Mouse (Mus musculus) midbrain, embryonic 12.5 days (tissue): ENCODE measurements around the gene Rtbdn. TPM values are rescaled to one million over a fixed set of nuclear protein-coding genes. Genes with fewer than 3 reads are reported as not detected.

Source experiments
- microRNA-seq: library from miRNA; unstranded; fragments of <30 nt; microRNA quantifications from one replicate; pipeline ENCODE4, GENCODE M21; 2017
- polyA plus RNA-seq: library from polyadenylated mRNA; unstranded; fragments of >200 nt; fragmentation: Nextera tagmentation; extraction: Ambion mirVana; gene quantifications from 2 replicates; pipeline ENCODE4 v1.2.1, GENCODE M21; 2016

Rtbdn gene
- polyA plus RNA-seq, 1 experiment from 2014 or later: 1.3 TPM

Small RNAs within 50 kb of the gene (microRNA-seq; reads per million reads assigned to microRNA genes)
- gene Gm24197: not detected

Other genes with a start within 250 kb of the Rtbdn start
- gene Lyl1, start 245.5 kb upstream of the Rtbdn start, polyA plus RNA-seq: 3.5 and 5.6 TPM in 2 replicates
- gene G430095P16Rik, start 224.0 kb upstream of the Rtbdn start, polyA plus RNA-seq: 2.0 and 2.4 TPM in 2 replicates
- 6.6 and 8.5 TPM in 2 replicates for gene Nfix, start 146.6 kb upstream of the Rtbdn start, polyA plus RNA-seq
- gene Dand5, start 124.2 kb upstream of the Rtbdn start, polyA plus RNA-seq: 5.0 and 6.1 TPM in 2 replicates
- 36.1 and 36.6 TPM in 2 replicates for gene Gadd45gip1, start 115.5 kb upstream of the Rtbdn start, polyA plus RNA-seq
- 104 and 110 TPM in 2 replicates for gene Rad23a, start 106.3 kb upstream of the Rtbdn start, polyA plus RNA-seq
- 640 and 681 TPM in 2 replicates for gene Calr, start 100.1 kb upstream of the Rtbdn start, polyA plus RNA-seq
- 105 and 113 TPM in 2 replicates for gene Farsa, start 90.0 kb upstream of the Rtbdn start, polyA plus RNA-seq
- 42.1 and 44.9 TPM in 2 replicates for gene Syce2, start 74.9 kb upstream of the Rtbdn start, polyA plus RNA-seq
- 33.1 and 33.9 TPM in 2 replicates for gene Gcdh, start 53.1 kb upstream of the Rtbdn start, polyA plus RNA-seq
- 4.3 and 4.5 TPM in 2 replicates for gene Klf1, start 45.1 kb upstream of the Rtbdn start, polyA plus RNA-seq
- 8.9 and 9.4 TPM in 2 replicates for gene Dnase2a, start 38.4 kb upstream of the Rtbdn start, polyA plus RNA-seq
- gene Mast1, start 9.6 kb upstream of the Rtbdn start, polyA plus RNA-seq: 29.3 and 34.3 TPM in 2 replicates
- not detected in 2 replicates for gene Gm49661, start 22.4 kb downstream of the Rtbdn start, polyA plus RNA-seq
- 1,292 and 1,309 TPM in 2 replicates for gene Prdx2, start 22.6 kb downstream of the Rtbdn start, polyA plus RNA-seq
- 91.9 and 98.7 TPM in 2 replicates for gene Rnaseh2a, start 22.8 kb downstream of the Rtbdn start, polyA plus RNA-seq
- gene Junb, start 31.7 kb downstream of the Rtbdn start, polyA plus RNA-seq: 6.0 and 6.5 TPM in 2 replicates
- gene Hook2, start 43.6 kb downstream of the Rtbdn start, polyA plus RNA-seq: 17.7 and 18.7 TPM in 2 replicates
- gene Best2, start 67.5 kb downstream of the Rtbdn start, polyA plus RNA-seq: not detected in 2 replicates
- gene Asna1, start 78.3 kb downstream of the Rtbdn start, polyA plus RNA-seq: 137 and 146 TPM in 2 replicates
- 164 and 178 TPM in 2 replicates for gene Trir, start 79.8 kb downstream of the Rtbdn start, polyA plus RNA-seq
- 42.0 and 45.4 TPM in 2 replicates for gene Tnpo2, start 89.9 kb downstream of the Rtbdn start, polyA plus RNA-seq
- 40.7 and 41.6 TPM in 2 replicates for gene Fbxw9, start 113.1 kb downstream of the Rtbdn start, polyA plus RNA-seq
- 0.92 and 0.94 TPM in 2 replicates for gene Gm5741, start 121.0 kb downstream of the Rtbdn start, polyA plus RNA-seq
- gene Dhps, start 124.8 kb downstream of the Rtbdn start, polyA plus RNA-seq: 74.7 and 74.8 TPM in 2 replicates
- 114 and 119 TPM in 2 replicates for gene Wdr83os, start 133.7 kb downstream of the Rtbdn start, polyA plus RNA-seq
- gene Wdr83, start 134.3 kb downstream of the Rtbdn start, polyA plus RNA-seq: 46.6 and 54.2 TPM in 2 replicates
- gene Man2b1, start 136.3 kb downstream of the Rtbdn start, polyA plus RNA-seq: 19.2 and 20.7 TPM in 2 replicates
- gene Zfp791, start 176.1 kb downstream of the Rtbdn start, polyA plus RNA-seq: 1.6 and 2.4 TPM in 2 replicates
- not detected in 2 replicates for gene Cks1brt, start 204.9 kb downstream of the Rtbdn start, polyA plus RNA-seq